Mouse (Mus musculus) spleen, embryonic (tissue): ENCODE data around the gene Gimap1.

Source experiments
- CTCF ChIA-PET: fragments of 350-600 bp; sonication (Branson Sonifier 250); formaldehyde crosslinking; loops from one replicate; lab custom pipeline; 2022; lab: Charles Lee

The Gimap1 gene

GRCm38 (mm10) chr6:48737053-48737452 lies 1.8 kb upstream of the Gimap1 start:
- CTCF ChIA-PET = interaction anchor here (0.8 to 1.3 kb wide), 2 partner anchors 12 to 90 kb away, joined by 3 read pairs; no protein-coding TSS in a partner anchor

DNA sequence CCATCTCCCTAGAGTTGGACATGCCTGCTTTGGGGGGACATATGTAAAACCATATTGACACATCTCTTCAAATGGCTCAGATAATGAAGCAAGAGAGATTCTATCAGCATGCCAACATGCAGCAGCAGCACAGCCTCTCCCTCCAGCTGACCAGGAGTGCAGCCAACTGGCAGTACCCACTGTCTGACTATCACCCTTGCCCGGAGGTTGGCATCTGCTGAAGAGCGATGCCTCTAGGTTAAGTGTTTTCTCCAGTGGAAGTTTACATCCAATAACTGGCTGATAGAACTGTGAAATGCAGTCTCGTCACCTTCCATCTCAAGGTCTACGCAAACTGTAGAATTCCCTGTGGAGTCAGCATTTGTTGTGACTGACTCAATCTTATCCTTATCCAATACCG lies 1.2 kb upstream of the Gimap1 start:
- CTCF ChIA-PET = interaction anchor here (0.5 kb wide), 1 partner anchor 485 kb away, joined by 3 read pairs; no protein-coding TSS in a partner anchor

- CTCF ChIA-PET = interaction anchor here (0.6 to 1.0 kb wide), 6 partner anchors 9 to 1829 kb away, joined by 3 to 6 read pairs (median 3); no protein-coding TSS in a partner anchor
These were observed 864 bp downstream of the Gimap1 start for GRCm38 (mm10) chr6:48739780-48740055.

- CTCF ChIA-PET = interaction anchor here (0.7 kb wide), 1 partner anchor 16 kb away, joined by 5 read pairs; no protein-coding TSS in a partner anchor
These were observed 1.8 kb downstream of the Gimap1 start for GRCm38 (mm10) chr6:48740501-48741169.

- CTCF ChIA-PET = no interaction called here
These were observed 2.4 kb downstream of the Gimap1 start for GRCm38 (mm10) chr6:48741273-48741672.

DNA sequence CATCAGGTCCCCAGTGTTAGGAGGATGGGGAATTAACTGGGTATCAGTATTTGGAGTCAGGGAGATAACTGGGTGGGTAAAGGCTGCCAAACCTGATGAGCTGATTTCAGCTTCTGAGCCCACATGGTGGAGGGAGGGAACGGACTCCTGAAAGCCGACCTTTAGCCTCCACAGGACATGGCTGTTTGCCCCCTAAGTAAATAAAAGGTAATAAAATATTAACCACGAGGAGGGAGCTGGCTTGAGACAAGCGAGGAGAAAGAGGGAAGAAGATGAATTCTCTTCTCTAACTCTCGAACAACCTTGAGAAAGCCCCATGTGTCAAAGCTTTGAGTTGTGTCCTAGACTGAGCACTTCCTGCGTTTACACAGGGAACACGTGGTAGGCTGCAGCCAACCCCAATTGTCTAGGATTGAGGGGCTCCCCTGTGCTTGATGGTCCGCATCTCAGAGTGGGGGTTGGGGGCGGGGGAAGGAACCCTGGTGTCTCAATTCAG lies 2.9 kb downstream of the Gimap1 start:
- CTCF ChIA-PET = no interaction called here

DNA sequence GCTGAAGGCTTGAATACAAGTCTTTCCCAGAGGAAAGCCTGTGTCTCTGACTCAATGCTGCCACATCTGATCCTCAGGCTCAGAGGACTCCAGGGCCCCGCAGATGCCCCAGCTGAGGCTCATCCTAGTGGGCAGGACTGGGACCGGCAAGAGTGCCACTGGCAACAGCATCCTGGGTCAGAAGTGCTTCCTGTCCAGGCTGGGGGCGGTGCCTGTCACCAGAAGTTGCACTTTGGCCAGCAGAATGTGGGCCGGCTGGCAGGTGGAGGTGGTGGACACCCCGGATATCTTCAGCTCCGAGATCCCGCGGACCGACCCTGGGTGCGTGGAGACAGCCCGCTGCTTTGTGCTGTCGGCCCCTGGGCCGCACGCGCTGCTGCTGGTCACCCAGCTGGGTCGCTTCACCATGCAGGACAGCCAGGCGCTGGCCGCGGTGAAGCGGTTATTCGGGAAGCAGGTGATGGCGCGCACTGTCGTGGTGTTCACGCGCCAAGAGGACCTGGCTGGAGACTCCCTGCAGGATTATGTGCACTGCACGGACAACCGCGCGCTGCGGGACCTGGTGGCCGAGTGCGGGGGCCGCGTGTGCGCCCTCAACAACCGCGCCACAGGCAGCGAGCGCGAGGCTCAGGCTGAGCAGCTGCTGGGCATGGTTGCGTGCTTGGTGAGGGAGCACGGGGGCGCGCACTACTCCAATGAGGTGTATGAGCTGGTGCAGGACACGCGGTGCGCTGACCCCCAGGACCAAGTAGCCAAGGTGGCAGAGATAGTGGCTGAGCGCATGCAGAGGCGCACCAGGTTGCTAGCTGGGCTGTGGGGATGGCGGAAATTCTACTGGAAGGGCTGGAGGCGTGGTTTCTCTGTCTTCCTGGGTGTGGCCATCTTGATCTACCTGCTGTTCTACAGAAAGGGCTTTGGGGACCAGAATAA lies 3.8 kb downstream of the Gimap1 start:
- CTCF ChIA-PET = interaction anchor here (0.8 to 0.9 kb wide), 2 partner anchors 43 to 97 kb away, joined by 3 to 4 read pairs; no protein-coding TSS in a partner anchor

- CTCF ChIA-PET = interaction anchor here (0.6 kb wide), 2 partner anchors 13 to 68 kb away, joined by 4 read pairs; no protein-coding TSS in a partner anchor
These were observed 6.6 kb downstream of the Gimap1 start for GRCm38 (mm10) chr6:48745490-48745889.

GRCm38 (mm10) chr6:48745959-48746889 lies 7.4 kb downstream of the Gimap1 start, which contains the start of gene Gimap5:
Gimap5 (plus strand) TSS chr6:48746197.
- CTCF ChIA-PET = interaction anchor here (0.6 to 0.9 kb wide), 3 partner anchors 23 to 99 kb away, joined by 3 to 4 read pairs (median 4); partner anchors contain the start of gene Gimap8

GRCm38 (mm10) chr6:48747091-48747966 lies 8.5 kb downstream of the Gimap1 start:
- CTCF ChIA-PET = interaction anchor here (0.5 to 0.7 kb wide), 3 partner anchors 13 to 24 kb away, joined by 3 to 5 read pairs (median 3); no protein-coding TSS in a partner anchor

GRCm38 (mm10) chr6:48763567-48764270 lies 24.9 kb downstream of the Gimap1 start:
- CTCF ChIA-PET = no interaction called here

DNA sequence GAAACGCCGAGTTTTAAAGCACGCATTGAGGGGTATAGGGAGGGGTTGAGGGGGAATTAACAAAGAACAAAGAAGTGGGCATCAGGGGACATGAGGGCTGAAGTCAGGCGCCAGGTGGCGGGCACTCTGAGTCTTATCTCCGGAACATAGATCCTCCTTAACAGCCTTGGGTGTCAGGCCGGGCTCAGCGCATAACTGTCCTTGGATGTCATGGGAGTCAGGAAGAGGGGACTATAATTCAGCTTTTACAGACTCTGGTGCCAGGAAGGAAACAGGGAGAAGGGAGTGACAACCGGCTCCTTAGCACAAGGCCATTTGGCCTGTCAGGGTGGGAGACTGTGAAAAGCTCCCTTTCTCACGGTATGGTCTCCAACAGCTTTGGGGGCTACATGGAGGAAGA lies 25.6 kb downstream of the Gimap1 start:
- CTCF ChIA-PET = no interaction called here

- CTCF ChIA-PET = interaction anchor here (0.5 to 1.3 kb wide), 6 partner anchors 21 to 290 kb away, joined by 3 to 4 read pairs (median 3); partner anchors contain the start of gene Gimap8
These were observed 29.5 kb downstream of the Gimap1 start for GRCm38 (mm10) chr6:48768178-48768869.

DNA sequence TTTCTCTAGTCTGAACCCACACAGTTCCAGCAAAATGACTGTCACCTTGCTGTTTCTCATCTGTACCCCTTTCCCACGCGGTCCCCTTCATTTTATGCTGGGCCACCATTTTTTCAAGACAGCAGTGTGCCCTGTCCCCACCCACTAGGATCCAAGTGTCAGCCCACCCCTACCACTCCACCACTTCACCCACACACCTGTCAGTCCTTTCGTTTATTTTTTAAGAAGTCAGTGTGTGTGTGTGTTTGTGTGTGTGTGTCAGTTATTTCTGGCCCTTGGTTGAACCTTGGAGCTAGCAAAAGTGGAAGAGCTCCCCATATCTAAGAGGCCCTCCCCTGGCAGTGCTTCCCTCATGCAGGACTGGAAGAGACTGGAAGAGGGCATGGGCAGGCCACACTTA lies 30.1 kb downstream of the Gimap1 start:
- CTCF ChIA-PET = interaction anchor here (0.5 to 1.3 kb wide), 3 partner anchors 22 to 122 kb away, joined by 3 to 4 read pairs (median 3); partner anchors contain the start of gene Gimap8

DNA sequence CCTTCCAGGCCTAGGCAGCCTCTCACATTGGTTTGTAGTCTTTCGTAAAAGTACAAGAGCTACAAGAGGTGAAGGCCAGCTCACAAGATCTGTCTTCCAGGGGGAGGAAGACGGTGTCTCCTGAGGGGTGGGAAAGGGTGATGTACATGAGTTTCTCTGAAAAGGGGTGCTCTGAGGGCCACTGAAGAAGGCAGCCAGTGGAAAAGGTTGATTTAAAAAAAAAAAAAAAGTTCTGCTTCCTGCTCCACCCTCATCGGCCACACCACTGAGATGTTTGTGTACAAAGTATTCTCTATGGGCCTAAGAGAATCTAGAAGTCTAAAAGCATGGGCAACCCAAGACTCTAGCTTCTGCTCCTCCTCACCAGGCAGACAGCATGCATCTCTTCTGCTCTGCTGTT lies 31.8 kb downstream of the Gimap1 start, which contains the start of gene Gimap3:
Gene Gimap3, minus strand, starts transcription at position 156 of the 400 bp plus-strand sequence.
- CTCF ChIA-PET = interaction anchor here (0.6 to 3.2 kb wide), 8 partner anchors 24 to 128 kb away, joined by 3 to 24 read pairs (median 4); partner anchors contain the start of genes Gimap8 and Gimap9

DNA sequence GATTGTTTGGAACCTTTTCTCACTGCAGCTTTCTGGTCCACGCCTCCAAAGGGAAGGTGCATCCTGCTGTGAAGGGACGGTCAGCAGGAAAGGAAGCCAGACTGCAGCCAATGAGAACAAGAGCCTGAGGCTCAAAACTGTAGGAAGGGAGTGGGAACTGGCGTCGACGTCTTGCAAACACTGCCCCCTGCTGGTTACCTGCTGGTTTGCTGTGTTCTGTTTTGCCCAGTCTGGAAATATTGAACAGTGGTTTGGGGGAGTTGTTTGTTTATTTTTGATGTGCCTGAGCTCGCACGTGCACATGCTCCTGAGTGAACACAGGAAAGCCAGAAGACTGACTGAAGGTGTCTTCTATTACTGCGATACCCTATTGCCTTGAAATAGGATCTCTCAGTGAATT lies 33.2 kb downstream of the Gimap1 start:
- CTCF ChIA-PET = interaction anchor here (0.7 to 3.2 kb wide), 5 partner anchors 39 to 129 kb away, joined by 3 to 24 read pairs (median 6); partner anchors contain the start of gene Gimap8

GRCm38 (mm10) chr6:48784406-48784805 lies 45.6 kb downstream of the Gimap1 start:
- CTCF ChIA-PET = no interaction called here

- CTCF ChIA-PET = no interaction called here
These were observed 46.3 kb downstream of the Gimap1 start for GRCm38 (mm10) chr6:48785189-48785588.
